Mouse (Mus musculus): ENCODE results near the gene Pard3b. TPM values are rescaled to one million over a fixed set of nuclear protein-coding genes. Genes with fewer than 3 reads are reported as not detected.

Gene Pard3b
- total RNA-seq (2021), result 1 to 10 TPM; 3.2 to 3.4 TPM

DNA sequence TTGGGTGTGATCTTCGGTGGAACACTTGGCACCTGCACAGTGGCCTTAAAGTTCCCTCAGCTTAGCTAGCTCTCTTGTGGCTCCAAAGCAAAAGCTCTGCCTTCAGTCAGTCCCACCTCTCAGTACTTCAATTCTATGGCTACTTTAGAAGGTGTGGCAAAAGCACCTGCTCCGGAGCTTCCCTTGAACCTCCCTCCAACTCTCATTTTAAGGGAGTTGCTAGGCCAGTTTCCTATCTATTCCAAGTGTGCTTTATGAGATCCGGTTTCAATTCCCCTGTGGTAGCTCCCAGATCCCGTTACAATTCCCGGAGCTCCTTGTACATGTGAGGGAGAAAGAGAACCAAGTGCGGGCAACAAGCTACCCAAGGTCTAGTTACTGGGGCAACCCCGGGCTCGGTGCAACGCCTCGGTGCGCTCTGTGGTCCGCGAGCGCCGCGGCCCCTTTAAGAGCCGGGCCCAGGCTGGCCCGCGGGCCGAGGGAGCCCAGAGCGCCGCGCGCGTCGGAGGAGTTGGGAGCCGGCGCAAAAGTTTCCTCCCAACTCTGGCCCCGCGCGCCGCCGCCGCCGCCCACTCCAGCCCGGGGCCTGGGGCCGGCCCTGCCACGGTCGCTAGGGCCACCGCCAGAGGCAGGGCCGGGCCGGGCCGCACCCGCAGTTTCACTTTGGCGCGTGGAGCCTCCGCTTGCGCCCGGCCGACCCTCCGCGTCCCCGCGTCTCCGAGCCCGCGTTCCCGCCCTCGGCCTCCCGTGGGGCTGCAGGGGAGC is at the start of gene Pard3b:
Gene Pard3b (plus strand): TSS at position 478 of the 765 bp plus-strand sequence.
- intact Hi-C loops (cut with DNase I), result no loop called here

DNA sequence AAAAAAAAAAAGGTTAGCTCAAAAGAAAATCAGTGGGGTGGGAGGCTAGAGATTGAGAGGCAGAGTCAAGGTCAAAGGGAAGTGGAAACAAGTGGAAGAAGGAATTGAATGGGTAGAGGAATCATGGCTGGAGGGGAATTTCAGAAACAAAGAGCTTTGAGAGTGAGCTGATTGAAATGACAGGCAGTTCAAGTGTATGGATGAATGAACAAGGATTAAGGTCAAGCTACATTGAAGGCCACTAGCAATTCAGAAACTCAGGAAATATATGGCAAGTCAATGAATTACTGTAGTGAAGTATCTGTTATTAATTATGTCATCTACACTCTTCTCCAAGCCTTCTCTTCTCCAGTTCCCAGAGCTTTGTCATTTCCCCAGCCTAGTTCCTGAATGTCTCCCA is 22.4 kb upstream of the Pard3b start:
- intact Hi-C loops (cut with DNase I), result no loop called here
- no peak for DNase-seq (ENCODE audit: low spot score in 2 of 2)

More for the DNA sequence above, at the start of gene Pard3b:
- peak in 1 of 2 experiments; percentile 38 for DNase-seq (ENCODE audit: low spot score in 2 of 2)

GRCm38 (mm10) chr1:61620651-61621050 is 18.0 kb upstream of the Pard3b start:
- DNase-seq (ENCODE audit: low spot score in 2 of 2), result no peak
- intact Hi-C loops (cut with DNase I), result no loop called here

DNA sequence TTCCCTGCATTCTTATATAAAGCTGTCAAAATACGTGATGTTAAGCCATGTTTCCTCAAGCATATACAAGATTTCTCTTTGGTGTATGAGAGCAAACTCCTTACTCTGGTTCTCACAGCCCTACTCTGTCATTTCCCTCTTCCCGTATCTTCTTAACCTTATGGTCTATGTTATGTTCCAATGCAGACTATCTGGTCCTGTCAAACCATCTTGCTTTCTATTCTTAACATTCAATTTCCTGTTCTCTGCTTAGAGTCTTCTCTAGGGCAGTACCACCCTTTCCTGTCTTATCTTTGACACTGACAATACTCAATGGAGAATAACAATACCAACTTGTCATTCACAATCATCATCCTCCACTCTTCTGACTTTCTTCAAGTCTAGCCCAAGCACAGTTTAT is 8.8 kb upstream of the Pard3b start:
- DNase-seq (ENCODE audit: low spot score in 2 of 2), result no peak
- intact Hi-C loops (cut with DNase I), result no loop called here

- intact Hi-C loops (cut with DNase I), result no loop called here
- DNase-seq (ENCODE audit: low spot score in 2 of 2), result no peak
Observed at GRCm38 (mm10) chr1:61639114-61640093, 780 bp downstream of the Pard3b start.

GRCm38 (mm10) chr1:61641880-61642279 is 3.3 kb downstream of the Pard3b start:
- intact Hi-C loops (cut with DNase I), result no loop called here
- no peak for DNase-seq (ENCODE audit: low spot score in 2 of 2)

DNA sequence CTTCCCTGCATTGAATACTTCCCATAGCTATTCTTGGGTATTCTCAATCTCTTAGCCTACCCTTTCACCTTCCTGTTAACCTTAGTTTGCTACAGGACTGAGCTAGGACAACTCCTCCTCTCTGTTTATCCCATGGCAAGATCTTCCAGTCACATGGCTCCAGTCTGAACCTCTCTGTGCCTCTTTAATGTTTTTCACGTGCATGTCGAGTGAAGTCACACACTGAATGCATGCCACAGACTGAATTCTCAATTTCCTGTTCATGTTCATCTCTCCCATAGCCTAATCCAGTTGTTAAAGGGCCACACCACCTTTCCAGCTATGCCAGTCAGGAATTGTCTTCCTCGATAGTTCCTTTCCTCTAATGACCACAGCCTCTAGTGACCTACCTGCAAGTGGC is 6.4 kb downstream of the Pard3b start:
- intact Hi-C loops (cut with DNase I), result no loop called here

GRCm38 (mm10) chr1:61649964-61650363 is 11.3 kb downstream of the Pard3b start:
- intact Hi-C loops (cut with DNase I), result no loop called here
- DNase-seq (ENCODE audit: low spot score in 2 of 2), result no peak

More for the DNA sequence above, 6.4 kb downstream of the Pard3b start:
- no peak for DNase-seq (ENCODE audit: low spot score in 2 of 2)

GRCm38 (mm10) chr1:61651454-61652271 is 13.0 kb downstream of the Pard3b start:
- no peak for DNase-seq (ENCODE audit: low spot score in 2 of 2)
- intact Hi-C loops (cut with DNase I), result no loop called here

GRCm38 (mm10) chr1:61657760-61658159 is 19.1 kb downstream of the Pard3b start:
- intact Hi-C loops (cut with DNase I), result no loop called here
- DNase-seq (ENCODE audit: low spot score in 2 of 2), result no peak

GRCm38 (mm10) chr1:61659931-61660330 is 21.3 kb downstream of the Pard3b start:
- intact Hi-C loops (cut with DNase I), result no loop called here
- DNase-seq (ENCODE audit: low spot score in 2 of 2), result no peak

DNA sequence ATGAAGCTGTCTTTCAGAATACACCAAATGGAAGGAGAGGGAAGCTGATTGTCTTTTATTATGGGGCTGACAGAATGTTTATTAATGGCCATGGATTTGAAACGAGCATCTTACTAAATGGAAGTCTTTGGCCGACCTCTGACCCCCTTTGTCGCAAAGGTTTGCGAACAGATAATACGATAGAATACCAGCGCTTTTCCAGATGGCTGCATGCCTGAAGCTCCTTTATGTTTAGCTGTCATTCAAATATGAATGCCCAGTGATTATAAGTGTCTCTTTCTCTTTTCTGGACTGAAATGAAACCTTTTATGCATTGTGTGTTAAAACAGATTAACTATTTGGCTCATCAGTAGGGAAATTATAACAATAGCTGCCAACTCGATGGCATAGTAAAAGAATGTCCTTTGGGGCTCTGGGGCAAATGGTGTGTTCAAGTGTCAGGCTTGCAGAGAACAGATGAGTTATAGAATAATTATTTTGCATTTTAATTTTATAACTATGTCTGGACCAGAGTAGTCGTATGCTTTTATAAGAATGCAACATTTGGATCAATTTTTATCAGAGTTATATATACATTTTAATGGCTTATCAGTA is 46.7 kb downstream of the Pard3b start:
- no peak for DNase-seq (ENCODE audit: low spot score in 2 of 2)
- intact Hi-C loops (cut with DNase I), result no loop called here

DNA sequence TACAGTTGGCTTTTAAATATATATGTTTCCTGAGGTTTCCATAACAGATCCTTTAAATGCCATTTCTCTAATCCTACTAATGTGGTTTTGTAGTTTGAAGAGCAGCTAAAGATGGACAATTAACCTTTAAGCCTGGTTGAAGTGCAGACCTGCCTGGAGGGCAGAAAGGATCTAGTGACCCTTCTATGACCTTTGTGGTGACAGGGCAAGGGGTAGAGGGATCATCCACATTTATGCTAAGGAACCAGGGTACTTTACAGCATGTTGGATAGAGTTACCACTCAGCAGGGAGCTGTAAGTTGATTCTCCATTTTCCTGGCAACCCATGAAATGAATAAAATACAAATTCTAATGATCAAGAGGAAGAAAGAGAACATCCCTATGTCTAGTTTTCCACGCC is 47.3 kb downstream of the Pard3b start:
- intact Hi-C loops (cut with DNase I), result no loop called here

GRCm38 (mm10) chr1:61688301-61688700 is 49.7 kb downstream of the Pard3b start:
- intact Hi-C loops (cut with DNase I), result no loop called here
- DNase-seq (ENCODE audit: low spot score in 2 of 2), result no peak

More for the DNA sequence above, 47.3 kb downstream of the Pard3b start:
- DNase-seq (ENCODE audit: low spot score in 2 of 2), result no peak

DNA sequence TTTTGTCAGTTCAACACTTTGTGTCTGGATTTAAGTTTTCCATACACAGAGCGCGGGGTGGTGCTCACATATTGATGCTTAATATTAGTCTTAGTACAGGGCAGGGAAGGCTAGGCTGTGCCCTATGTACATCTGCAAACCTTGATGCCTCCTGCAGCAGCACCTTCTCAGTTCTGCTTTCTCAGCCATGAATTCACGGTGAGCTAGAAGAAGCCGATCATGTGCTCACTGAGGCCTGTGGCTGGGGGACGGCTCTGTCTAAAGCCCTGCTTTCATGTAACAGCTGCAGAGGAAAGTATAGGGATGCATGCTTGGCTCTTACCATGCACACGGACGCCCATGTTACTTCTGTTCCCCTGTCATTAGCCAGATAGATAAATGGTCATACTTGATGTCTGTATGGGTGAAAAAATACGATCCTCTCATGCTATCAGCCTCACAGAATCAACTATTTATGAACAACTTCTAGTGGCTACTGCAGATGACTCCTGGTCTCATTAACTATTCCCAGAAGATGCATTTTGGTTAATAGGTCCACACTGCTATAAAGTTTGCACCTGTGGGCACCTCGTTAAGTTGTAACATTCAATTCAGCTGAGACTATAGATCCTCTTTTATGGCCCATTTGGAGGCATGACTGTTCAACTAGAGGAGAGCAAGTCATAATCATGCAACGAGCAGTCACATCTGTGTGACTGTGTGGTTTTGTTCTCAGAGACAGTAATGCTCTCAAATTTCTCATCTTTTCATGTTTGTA is 60.0 kb downstream of the Pard3b start:
- DNase-seq (ENCODE audit: low spot score in 2 of 2), result no peak
- intact Hi-C loops (cut with DNase I), result no loop called here

DNA sequence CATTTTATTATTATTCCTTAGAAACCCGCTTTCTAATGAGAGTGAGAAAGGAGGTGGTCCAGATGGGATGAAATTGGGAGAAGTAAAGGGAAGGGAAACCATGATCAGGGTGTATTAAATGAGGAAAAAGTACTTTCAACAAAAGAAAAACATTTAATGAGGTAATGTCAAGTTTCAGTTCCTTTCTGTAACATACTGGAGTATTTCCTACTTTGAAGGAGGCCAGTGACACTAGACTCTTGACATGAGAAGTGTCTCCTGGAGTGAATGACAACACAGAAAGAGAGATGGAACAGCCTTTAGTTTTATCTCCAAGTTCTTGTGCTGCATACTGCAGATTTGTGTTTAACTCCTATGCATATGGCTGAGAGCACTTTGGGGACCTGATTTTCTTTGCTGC is 71.2 kb downstream of the Pard3b start:
- DNase-seq (ENCODE audit: low spot score in 2 of 2), result no peak
- intact Hi-C loops (cut with DNase I), result no loop called here

DNA sequence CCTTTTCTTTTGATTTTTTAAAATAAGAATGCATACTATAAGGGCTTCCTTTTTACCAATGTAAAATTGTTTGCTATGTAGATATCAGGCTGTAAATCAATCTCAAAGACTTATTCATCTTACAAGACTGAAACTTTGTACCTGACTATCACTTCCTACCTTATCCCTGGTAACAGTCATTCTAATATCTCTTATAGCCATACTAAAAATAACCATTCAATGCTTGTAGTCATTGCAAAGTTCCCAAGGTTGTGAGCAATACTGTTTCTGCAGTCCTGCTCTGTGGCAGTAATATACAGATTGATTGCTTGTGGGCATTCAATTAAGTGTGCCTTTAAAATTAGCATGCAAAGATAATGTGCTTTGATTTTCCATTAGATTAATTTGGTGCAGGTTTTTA is 72.9 kb downstream of the Pard3b start:
- DNase-seq (ENCODE audit: low spot score in 2 of 2), result no peak
- intact Hi-C loops (cut with DNase I), result no loop called here

DNA sequence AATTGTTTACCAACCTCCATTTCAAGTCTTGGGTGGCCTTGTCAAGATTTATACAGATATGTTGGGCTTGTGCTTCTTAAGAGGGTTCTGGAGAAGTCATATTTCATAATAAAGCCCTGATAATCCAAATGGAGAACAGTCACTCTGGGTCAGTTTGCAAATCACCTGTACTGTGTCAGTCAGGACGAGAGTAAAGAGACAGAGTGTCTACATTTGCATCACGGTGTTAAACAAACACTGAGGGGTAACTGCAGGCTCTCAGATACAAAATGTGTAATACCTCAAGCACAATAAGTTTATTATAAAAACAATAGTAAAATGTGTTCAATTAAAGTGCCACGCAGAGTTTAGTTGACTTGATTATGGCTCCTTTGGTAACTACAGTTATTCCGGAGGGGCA is 91.0 kb downstream of the Pard3b start:
- DNase-seq (ENCODE audit: low spot score in 2 of 2), result no peak
- intact Hi-C loops (cut with DNase I), result no loop called here

- DNase-seq (ENCODE audit: low spot score in 2 of 2), result no peak
- intact Hi-C loops (cut with DNase I), result no loop called here
Observed at GRCm38 (mm10) chr1:61736550-61736949, 97.9 kb downstream of the Pard3b start.
